Mouse (Mus musculus): ENCODE results near the gene Sh3rf1. TPM values are rescaled to one million over a fixed set of nuclear protein-coding genes. Genes with fewer than 3 reads are reported as not detected.
"Not testable (repeated sequence)": the region's sequence is repeated elsewhere in the genome, so short reads cannot be mapped to it uniquely, and the experiment has no call there.

The Sh3rf1 gene
- polyA plus RNA-seq, 1 experiment from 2014 or later, result 1.2 TPM

DNA sequence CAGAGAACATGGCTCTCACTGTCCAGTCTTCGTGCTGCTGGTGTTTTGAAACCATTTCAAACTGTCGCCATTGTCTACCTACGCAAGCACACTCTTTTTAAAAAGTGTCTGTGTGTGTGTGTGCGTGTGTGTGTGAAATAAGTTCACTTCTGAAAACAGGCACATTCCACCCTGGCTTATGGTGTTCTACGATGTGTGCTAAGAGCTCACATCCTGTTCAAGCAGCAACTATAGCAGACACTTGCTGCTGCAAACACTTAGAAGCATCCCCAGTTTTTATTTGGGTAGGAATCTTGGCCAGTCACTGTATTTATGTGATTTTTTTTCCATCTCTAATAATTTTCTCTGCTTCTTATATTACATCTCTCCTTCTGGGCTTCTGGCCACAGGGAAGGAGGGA, 186.0 kb downstream of the Sh3rf1 start:
- not testable (repeated sequence) for H3K4me2 ChIP-seq; H3K36me3 ChIP-seq (replicated peaks); H3K9me3 ChIP-seq (replicated peaks); H3K4me3 ChIP-seq (replicated peaks); H3K27ac ChIP-seq (replicated peaks); ATAC-seq (ENCODE audit: insufficient read depth); H3K9ac ChIP-seq; H3K27me3 ChIP-seq; H3K4me1 ChIP-seq (replicated peaks)
- 73% methylated on average over 5 of the region's 5 CpGs for WGBS (ENCODE audit: insufficient replicate concordance)

DNA sequence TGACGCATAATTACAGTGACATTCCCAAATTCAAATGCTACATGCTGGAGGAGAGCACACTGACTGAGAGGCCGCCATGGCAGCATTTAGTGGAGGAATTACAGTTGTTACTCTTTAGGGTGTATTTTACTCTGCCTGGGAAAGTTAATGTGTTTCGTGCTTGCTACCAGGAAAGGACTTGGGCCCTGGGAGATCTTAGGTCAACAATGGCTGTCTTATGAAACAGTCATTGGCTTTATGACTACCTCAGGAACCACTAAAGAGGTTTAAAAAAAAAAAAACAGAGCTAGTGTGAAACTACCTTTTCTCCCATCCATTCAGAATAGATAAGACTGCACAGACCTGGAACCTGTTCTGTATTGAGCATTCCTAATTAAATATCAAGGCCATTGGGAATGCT, 195.8 kb downstream of the Sh3rf1 start:
- Histone ChIP-seq H3K27me3 (no peaks in the 10 kb centered on the region), H3K9ac (no peak overlapping the region), H3K36me3 (replicated peaks) (no peaks in the 10 kb centered on the region), H3K27ac (replicated peaks) (no peak overlapping the region), H3K4me3 (replicated peaks) (no peak overlapping the region), H3K4me2 (no peak overlapping the region), H3K4me1 (replicated peaks) (no peaks in the 10 kb centered on the region), H3K9me3 (replicated peaks) (no peaks in the 10 kb centered on the region)
- ATAC-seq (ENCODE audit: insufficient read depth), result no peak
- WGBS (ENCODE audit: insufficient replicate concordance), result 61% methylated on average over 3 of the region's 3 CpGs

DNA sequence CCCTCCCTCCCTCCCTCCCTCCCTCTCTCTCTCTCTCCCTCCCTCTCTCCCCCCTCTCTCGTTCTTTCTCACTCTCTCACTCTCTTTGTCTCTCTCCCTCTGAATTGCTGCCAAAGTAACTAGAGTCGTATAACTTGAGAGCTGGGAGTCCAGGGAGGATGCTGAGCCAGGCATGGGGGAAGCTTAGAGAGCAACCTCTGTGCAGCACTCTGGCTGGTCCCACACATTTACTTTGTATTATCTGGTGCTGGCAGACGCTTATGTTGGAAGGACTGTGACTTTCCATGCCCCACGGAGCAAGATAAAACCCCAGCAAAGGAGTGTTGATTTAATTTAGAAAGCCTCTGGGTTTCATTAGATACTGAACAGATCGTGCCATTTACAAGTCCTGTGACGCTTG, 196.5 kb downstream of the Sh3rf1 start:
- H3K4me1 ChIP-seq (replicated peaks), result no peaks in the 10 kb centered on the region
- no peaks in the 10 kb centered on the region for H3K27me3 ChIP-seq
- H3K36me3 ChIP-seq (replicated peaks), result no peaks in the 10 kb centered on the region
- H3K4me3 ChIP-seq (replicated peaks), result no peak overlapping the region
- no peaks in the 10 kb centered on the region for H3K9me3 ChIP-seq (replicated peaks)
- H3K27ac ChIP-seq (replicated peaks), result no peak overlapping the region
- no peak overlapping the region for H3K9ac ChIP-seq
- ATAC-seq (ENCODE audit: insufficient read depth), result no peak
- WGBS (ENCODE audit: insufficient replicate concordance), result 19% methylated on average over 6 of the region's 6 CpGs
- H3K4me2 ChIP-seq, result no peak overlapping the region

DNA sequence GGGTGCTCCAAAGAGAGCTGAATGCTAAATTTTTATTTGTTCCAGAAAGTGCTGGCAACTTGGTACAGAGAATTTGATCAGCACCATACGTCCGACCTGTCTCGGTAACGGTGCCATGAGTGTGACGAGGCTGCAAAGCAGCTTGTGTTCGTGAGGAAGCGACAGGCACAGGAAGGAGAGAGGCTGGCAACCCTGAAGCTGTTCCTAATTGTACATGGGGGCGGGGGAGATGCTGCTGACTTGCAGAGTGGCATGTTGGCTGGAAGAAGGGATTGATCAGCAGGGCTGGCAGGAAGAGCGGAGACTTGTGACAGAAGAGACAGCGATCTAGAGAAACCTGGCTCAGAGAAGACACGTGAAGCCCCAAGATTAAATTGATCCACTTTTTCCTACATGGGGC, 197.9 kb downstream of the Sh3rf1 start:
- Histone ChIP-seq H3K9me3 (replicated peaks) (no peaks in the 10 kb centered on the region), H3K4me2 (no peak overlapping the region), H3K4me3 (replicated peaks) (no peak overlapping the region), H3K9ac (no peak overlapping the region), H3K27ac (replicated peaks) (no peak overlapping the region), H3K4me1 (replicated peaks) (no peaks in the 10 kb centered on the region), H3K27me3 (no peaks in the 10 kb centered on the region), H3K36me3 (replicated peaks) (no peaks in the 10 kb centered on the region)
- WGBS (ENCODE audit: insufficient replicate concordance), result 64% methylated on average over 11 of the region's 11 CpGs
- no peak for ATAC-seq (ENCODE audit: insufficient read depth)

DNA sequence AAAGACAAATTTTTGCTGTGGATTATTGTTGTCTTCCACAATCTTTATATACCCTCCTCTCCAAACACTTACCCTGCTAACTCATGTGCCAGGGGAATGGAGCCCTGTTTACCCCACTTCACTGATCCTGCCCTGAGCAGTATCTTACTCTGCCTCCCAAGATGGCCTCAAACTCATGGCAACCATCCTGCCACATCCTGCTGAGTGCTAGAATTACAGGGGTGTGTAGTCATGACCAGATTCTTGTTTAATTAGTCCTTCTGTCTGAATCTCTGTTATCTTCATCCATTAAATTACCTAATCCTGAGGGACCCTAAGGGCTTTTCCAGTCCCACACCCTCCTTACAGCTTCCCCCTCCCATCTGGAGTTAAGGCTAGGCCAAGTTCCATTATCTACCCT, 201.5 kb downstream of the Sh3rf1 start:
- Histone ChIP-seq H3K9ac (no peak overlapping the region), H3K9me3 (replicated peaks) (no peaks in the 10 kb centered on the region), H3K27me3 (no peaks in the 10 kb centered on the region), H3K4me2 (no peak overlapping the region), H3K27ac (replicated peaks) (no peak overlapping the region), H3K4me1 (replicated peaks) (peaks cover 5% of the 10 kb centered on the region; the same call in 1 of the 2 replicates), H3K4me3 (replicated peaks) (no peak overlapping the region), H3K36me3 (replicated peaks) (no peaks in the 10 kb centered on the region)
- no peak for ATAC-seq (ENCODE audit: insufficient read depth)

DNA sequence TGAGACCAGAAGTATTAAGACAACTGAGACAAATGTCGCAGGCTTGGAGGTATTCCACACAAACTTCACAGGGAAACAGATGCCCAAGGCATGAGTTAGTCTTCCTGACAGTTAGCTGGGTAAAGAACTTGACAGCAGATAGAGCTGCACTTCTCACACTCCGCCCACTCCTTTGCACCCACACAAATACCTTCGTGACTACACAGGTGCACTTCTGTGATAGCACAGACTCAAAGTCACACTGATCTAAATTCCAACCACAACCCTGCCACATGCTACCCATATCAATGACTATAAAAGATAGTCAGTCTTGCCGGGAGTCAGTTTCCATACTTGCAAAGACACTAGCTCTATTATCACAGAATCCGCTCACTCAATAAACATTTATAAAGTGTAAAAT, 202.4 kb downstream of the Sh3rf1 start:
- Histone ChIP-seq H3K9ac (no peak overlapping the region), H3K4me3 (replicated peaks) (no peak overlapping the region), H3K36me3 (replicated peaks) (no peaks in the 10 kb centered on the region), H3K4me1 (replicated peaks) (peaks cover 5% of the 10 kb centered on the region; the same call in 1 of the 2 replicates), H3K4me2 (no peak overlapping the region), H3K27ac (replicated peaks) (no peak overlapping the region), H3K27me3 (no peaks in the 10 kb centered on the region), H3K9me3 (replicated peaks) (no peaks in the 10 kb centered on the region)
- WGBS (ENCODE audit: insufficient replicate concordance), result 28% methylated on average over 5 of the region's 5 CpGs
- no peak for ATAC-seq (ENCODE audit: insufficient read depth)

DNA sequence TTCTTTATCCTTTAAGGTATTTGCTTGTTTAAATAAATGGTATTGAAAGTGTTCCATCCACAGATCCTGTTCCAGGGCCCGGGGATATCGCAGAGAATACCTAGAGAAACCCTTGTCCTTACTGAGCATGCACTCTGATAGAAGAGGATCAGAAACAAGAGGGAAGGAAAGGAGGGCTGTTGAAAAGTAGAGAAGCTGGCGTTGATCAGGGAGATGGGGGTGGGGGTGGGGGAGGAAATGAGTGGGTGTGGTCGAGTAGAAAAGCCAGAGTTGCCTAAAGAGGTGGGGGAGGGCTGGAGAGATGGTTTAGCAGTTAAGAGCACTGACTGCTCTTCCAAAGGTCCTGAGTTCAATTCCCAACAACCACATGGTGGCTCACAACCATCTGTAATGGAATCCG, 203.0 kb downstream of the Sh3rf1 start:
- 40% methylated on average over 5 of the region's 5 CpGs for WGBS (ENCODE audit: insufficient replicate concordance)
- Histone ChIP-seq H3K27me3 (no peaks in the 10 kb centered on the region), H3K4me1 (replicated peaks) (peaks cover 5% of the 10 kb centered on the region; the same call in 1 of the 2 replicates), H3K36me3 (replicated peaks) (no peaks in the 10 kb centered on the region), H3K9ac (no peak overlapping the region), H3K4me2 (no peak overlapping the region), H3K9me3 (replicated peaks) (no peaks in the 10 kb centered on the region), H3K4me3 (replicated peaks) (no peak overlapping the region), H3K27ac (replicated peaks) (no peak overlapping the region)
- no peak for ATAC-seq (ENCODE audit: insufficient read depth)

DNA sequence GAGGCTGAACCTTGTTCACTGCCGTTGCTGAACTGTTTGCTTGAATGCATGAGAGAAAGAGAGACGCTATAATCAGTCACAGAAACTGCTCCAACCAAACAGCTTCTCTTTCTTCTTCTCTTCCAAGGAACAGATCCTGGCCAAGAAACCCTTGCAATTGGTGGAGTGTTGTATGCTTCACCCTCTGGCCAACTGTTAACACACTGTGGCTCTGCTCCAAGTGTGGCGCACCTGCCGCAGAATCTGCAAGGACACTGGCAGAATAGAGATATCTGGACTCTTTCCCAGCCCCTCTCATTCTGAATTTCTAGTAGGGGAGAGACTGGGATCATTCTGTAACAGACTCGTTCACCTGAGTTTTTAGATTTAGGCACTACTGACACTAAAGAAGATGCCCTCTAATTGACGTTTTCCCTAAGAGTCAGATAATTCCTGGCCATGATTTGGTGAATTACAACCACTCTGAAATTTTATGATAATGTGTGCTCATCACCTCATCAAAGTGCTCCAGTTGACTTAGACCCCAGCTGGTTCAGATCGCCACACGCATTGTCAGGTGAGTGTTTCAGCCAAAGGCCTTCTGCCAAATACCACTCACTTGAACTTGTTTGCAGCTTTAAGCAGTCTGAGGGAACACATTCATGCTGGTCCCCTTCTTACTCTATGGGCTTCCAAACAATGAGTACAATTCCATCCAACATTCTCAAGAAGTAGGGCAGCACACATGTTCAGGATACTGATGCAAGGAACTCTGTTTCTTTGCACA, 204.4 kb downstream of the Sh3rf1 start:
- H3K4me1 ChIP-seq (replicated peaks), result peaks cover 5% of the 10 kb centered on the region; the same call in 1 of the 2 replicates
- H3K27ac ChIP-seq (replicated peaks), result no peak overlapping the region
- H3K27me3 ChIP-seq, result no peaks in the 10 kb centered on the region
- H3K4me2 ChIP-seq, result no peak overlapping the region; the same call in 1 of the 2 replicates
- H3K36me3 ChIP-seq (replicated peaks), result no peaks in the 10 kb centered on the region
- no peak for ATAC-seq (ENCODE audit: insufficient read depth)
- no peak overlapping the region for H3K9ac ChIP-seq
- no peaks in the 10 kb centered on the region for H3K9me3 ChIP-seq (replicated peaks)
- 63% methylated on average over 8 of the region's 8 CpGs for WGBS (ENCODE audit: insufficient replicate concordance)
- H3K4me3 ChIP-seq (replicated peaks), result no peak overlapping the region

DNA sequence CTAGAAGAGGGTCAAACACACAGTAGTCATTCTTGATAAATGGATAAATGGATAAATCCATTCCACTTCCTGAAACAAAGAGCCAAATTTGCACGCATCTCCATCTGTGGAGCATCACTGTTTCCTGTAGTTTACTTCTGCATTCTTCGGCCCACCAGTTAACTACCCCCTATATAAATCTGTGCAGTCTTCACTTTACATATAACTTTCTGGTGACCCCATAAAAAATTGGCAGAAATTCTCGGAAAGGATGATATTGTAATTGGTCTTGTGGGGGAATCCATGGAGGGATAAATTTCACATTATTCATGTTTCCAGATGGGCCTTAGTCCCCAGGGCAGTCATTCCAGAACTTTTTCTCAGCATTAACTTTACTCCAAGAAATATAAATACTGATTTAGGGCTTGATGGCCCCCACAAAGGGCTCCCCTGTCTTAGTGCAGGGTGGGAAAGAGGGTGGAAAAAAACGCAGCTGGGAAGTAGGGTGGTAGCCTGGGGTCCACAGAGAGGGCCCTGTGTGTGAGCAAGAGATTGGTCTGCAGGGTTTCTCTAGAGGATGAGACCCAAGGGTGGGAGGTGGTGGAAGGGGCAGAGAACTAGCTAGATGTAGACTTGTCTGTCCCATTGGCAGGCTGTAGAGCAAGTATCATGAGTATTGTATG, 205.3 kb downstream of the Sh3rf1 start:
- H3K4me2 ChIP-seq, result no peak overlapping the region
- H3K27ac ChIP-seq (replicated peaks), result no peak overlapping the region
- 46% methylated on average over 4 of the region's 4 CpGs for WGBS (ENCODE audit: insufficient replicate concordance)
- H3K4me1 ChIP-seq (replicated peaks), result peaks cover 5% of the 10 kb centered on the region; the same call in 1 of the 2 replicates
- ATAC-seq (ENCODE audit: insufficient read depth), result no peak
- H3K4me3 ChIP-seq (replicated peaks), result no peak overlapping the region
- no peaks in the 10 kb centered on the region for H3K36me3 ChIP-seq (replicated peaks)
- no peaks in the 10 kb centered on the region for H3K9me3 ChIP-seq (replicated peaks)
- no peaks in the 10 kb centered on the region for H3K27me3 ChIP-seq
- no peak overlapping the region for H3K9ac ChIP-seq

DNA sequence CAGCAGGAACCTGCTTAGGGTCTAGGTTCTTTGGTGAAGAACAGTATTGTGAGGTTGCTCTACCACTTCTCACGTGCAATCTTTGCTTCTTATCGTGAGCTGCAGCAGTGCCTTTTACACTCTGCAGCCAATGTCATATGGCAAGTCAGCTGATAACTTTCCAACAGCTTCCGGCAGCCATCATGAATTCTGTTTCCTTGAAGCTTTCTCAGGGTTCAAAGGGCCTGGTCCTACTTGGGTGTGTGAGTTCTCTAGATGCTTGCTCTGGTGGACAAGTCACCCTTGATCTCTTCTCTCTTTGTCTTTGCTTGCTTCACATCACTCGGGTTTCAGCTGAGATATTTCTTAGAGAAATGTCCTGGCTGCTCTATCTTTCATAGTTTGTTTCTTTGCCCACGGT, 211.8 kb downstream of the Sh3rf1 start:
- 65% methylated on average over 5 of the region's 5 CpGs for WGBS (ENCODE audit: insufficient replicate concordance)
- H3K4me3 ChIP-seq (replicated peaks), result no peak overlapping the region
- no peak for ATAC-seq (ENCODE audit: insufficient read depth)

DNA sequence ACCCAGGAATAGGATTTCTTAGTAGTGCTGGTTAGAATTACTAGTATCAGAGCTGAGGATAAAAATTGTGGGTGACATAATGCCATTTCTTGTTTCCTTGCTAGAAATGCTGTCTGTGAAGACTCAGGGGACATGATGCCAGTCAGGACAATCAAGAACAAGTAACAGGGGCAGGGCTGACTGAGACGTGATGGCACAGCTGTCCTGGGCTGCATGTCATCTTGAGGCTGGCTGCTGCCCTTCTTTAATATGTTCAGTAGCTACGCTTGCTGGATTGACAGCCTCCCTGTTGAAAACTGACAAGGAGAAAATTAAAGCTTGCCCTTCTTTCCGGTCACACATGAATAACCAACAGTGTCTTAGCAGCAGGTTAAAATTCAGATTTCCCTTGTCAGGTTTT, 212.5 kb downstream of the Sh3rf1 start:
- WGBS (ENCODE audit: insufficient replicate concordance), result 69% methylated on average over 3 of the region's 3 CpGs
- Histone ChIP-seq H3K9ac (no peak overlapping the region), H3K9me3 (replicated peaks) (no peaks in the 10 kb centered on the region), H3K36me3 (replicated peaks) (no peaks in the 10 kb centered on the region), H3K27ac (replicated peaks) (no peak overlapping the region), H3K27me3 (no peaks in the 10 kb centered on the region), H3K4me1 (replicated peaks) (no peaks in the 10 kb centered on the region), H3K4me3 (replicated peaks) (no peak overlapping the region), H3K4me2 (no peak overlapping the region)
- no peak for ATAC-seq (ENCODE audit: insufficient read depth)

More for the DNA sequence above, 211.8 kb downstream of the Sh3rf1 start:
- Histone ChIP-seq H3K27ac (replicated peaks) (no peak overlapping the region), H3K36me3 (replicated peaks) (no peaks in the 10 kb centered on the region), H3K9ac (no peak overlapping the region), H3K4me2 (no peak overlapping the region), H3K27me3 (no peaks in the 10 kb centered on the region), H3K4me1 (replicated peaks) (no peaks in the 10 kb centered on the region), H3K9me3 (replicated peaks) (no peaks in the 10 kb centered on the region)
